Mouse (Mus musculus): ENCODE data around the gene Cnpy1. TPM values are rescaled to one million over a fixed set of nuclear protein-coding genes. Genes with fewer than 3 reads are reported as not detected.

The Cnpy1 gene
- polyA plus RNA-seq (2012; ENCODE audit: low replicate concordance): not detected in 2 replicates

DNA sequence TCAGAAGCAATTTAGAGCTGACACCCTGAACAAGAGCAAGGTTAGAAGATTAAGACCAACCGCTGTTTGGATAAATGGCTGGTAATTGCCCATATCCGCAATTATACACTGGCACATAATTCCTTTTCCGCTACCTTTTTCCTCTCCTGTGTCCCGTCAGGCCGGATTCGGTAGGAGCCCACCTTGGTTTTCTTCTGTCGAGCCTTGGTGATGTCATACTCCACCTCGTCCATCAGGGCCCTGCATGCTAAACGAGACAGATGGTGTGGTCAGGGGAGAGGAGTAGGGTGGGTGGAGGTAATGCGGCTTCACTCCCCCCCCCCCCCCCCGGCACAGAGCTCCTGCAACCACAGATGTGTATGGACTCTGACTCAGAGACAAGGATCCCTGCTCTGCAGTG is at the start of gene Cnpy1:
Gene Cnpy1, minus strand, starts transcription at position 233 of the 400 bp plus-strand sequence.

DNA sequence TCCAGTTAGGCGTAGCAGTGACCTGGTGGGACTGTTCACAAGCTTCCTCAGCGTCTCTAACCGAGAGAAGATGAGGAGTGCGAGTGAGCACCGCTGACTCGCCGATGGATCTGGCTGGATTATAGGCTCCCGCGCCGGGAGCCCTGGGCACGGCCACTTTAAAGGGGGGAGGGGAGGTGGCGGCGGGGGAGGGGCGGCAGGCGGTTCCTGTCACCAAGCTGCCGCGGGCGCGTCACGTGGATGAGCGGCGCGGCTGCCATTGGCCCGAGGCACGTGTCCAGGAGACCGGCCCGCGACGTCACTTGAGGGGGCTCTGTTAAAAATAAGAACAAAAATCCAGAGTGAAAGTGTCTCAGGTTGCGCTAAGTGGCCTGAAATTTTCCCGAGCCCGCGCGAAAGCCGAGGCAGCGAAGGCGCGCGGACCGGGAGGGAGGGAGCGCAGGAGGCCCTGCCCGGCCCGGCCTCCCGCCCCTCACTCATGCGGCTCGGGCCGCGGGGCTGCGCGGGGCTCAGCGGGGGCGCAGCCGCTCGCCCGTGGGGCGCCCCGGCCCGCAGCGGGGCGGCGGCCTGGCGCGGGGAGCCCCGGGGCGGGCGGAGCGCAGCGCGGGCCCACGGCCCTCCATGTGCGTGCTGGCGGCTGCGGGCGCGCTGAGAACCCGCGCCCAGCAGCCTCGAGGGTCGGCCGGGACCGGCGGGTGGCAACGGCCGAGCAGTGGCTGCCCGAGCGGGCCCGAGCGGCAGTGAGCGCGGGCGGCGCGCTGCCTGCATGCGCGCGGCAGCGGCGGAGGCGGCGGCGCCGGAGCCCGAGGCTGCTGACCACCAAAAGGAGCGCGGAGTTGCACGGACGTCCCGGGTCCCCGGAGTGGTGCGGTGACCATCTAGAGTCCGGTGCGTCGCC is 80.0 kb downstream of the Cnpy1 start, which contains the start of gene En2:
Gene En2, plus strand, starts transcription at position 337 of the 898 bp plus-strand sequence.

Other genes starting within 250 kb of the Cnpy1 start
- gene Insig1, start 174.4 kb downstream of the Cnpy1 start, polyA plus RNA-seq (2012; ENCODE audit: low replicate concordance): 21.8 and 35.0 TPM in 2 replicates
- 0.03 TPM in 1 of 2 replicates, not detected in the other for gene En2, start 80.1 kb downstream of the Cnpy1 start, polyA plus RNA-seq (2012; ENCODE audit: low replicate concordance)
- gene Rbm33, start 71.3 kb upstream of the Cnpy1 start, polyA plus RNA-seq (2012; ENCODE audit: low replicate concordance): 45.1 and 77.5 TPM in 2 replicates
- gene Shh, start 221.4 kb upstream of the Cnpy1 start, polyA plus RNA-seq (2012; ENCODE audit: low replicate concordance): not detected in 2 replicates

Data from hematopoietic multipotent progenitor cell, adult 10-12 weeks (in vitro differentiated cells).